Mouse (Mus musculus) fat pad, adult 2 months (tissue): Measurements from ENCODE around the gene Chd6.

ENCODE experiments used
- DNase-seq: peaks from one replicate; pipeline ENCODE4 v3.0.0-alpha.2; 2011; ENCODE audit warnings: low read depth, low spot score; ENCODE audit errors: extremely low read depth

Chd6 gene

GRCm38 (mm10) chr2:161076262-161076661 is 32.6 kb downstream of the Chd6 start:
- no peak for DNase-seq

- no peak for DNase-seq
These were observed 33.3 kb downstream of the Chd6 start for GRCm38 (mm10) chr2:161075553-161075952.

- DNase-seq = no peak
These were observed 42.6 kb downstream of the Chd6 start for GRCm38 (mm10) chr2:161066097-161066759.

- DNase-seq = no peak
These were observed 43.3 kb downstream of the Chd6 start for GRCm38 (mm10) chr2:161065594-161065993.

GRCm38 (mm10) chr2:161064836-161065235 is 44.0 kb downstream of the Chd6 start:
- DNase-seq = no peak

- no peak for DNase-seq
These were observed 50.0 kb downstream of the Chd6 start for GRCm38 (mm10) chr2:161058841-161059240.

- no peak for DNase-seq
These were observed 55.1 kb downstream of the Chd6 start for GRCm38 (mm10) chr2:161053765-161054164.

GRCm38 (mm10) chr2:161052175-161052574 is 56.7 kb downstream of the Chd6 start:
- no peak for DNase-seq

- no peak for DNase-seq
These were observed 59.4 kb downstream of the Chd6 start for GRCm38 (mm10) chr2:161049426-161049825.

GRCm38 (mm10) chr2:161044492-161045201 is 64.2 kb downstream of the Chd6 start:
- no peak for DNase-seq

GRCm38 (mm10) chr2:161042874-161043273 is 66.0 kb downstream of the Chd6 start:
- no peak for DNase-seq

- no peak for DNase-seq
These were observed 68.1 kb downstream of the Chd6 start for GRCm38 (mm10) chr2:161040743-161041142.

- no peak for DNase-seq
These were observed 71.1 kb downstream of the Chd6 start for GRCm38 (mm10) chr2:161037766-161038165.

- DNase-seq = peak; percentile 80
These were observed 75.7 kb downstream of the Chd6 start for GRCm38 (mm10) chr2:161033141-161033540.

GRCm38 (mm10) chr2:161032394-161032793 is 76.5 kb downstream of the Chd6 start:
- no peak for DNase-seq

- no peak for DNase-seq
These were observed 84.3 kb downstream of the Chd6 start for GRCm38 (mm10) chr2:161024606-161025005.

- DNase-seq = no peak
These were observed 91.0 kb downstream of the Chd6 start for GRCm38 (mm10) chr2:161017913-161018312.

GRCm38 (mm10) chr2:161012577-161013251 is 96.2 kb downstream of the Chd6 start:
- no peak for DNase-seq

GRCm38 (mm10) chr2:161004338-161004737 is 104.5 kb downstream of the Chd6 start:
- DNase-seq = no peak

GRCm38 (mm10) chr2:160996987-160997763 is 111.7 kb downstream of the Chd6 start:
- DNase-seq = no peak

GRCm38 (mm10) chr2:160994181-160994580 is 114.7 kb downstream of the Chd6 start:
- DNase-seq = no peak
